Mouse (Mus musculus) megakaryocyte, embryonic 14.5 days (primary cell): ENCODE measurements at regions not wholly inside any gene's neighbourhood (a gene's known extent, or its start where the extent isn't known, plus 50 kb on each side); places are given as distances from the start of the nearest gene placed in this dataset.

Source experiments
- FLI1 ChIP-seq: IDR thresholded peaks from 2 replicates; pipeline ENCODE4 v1.6.1; 2012; ENCODE audit warnings: low read length, inconsistent platforms, mixed read lengths
- GATA1 ChIP-seq: IDR thresholded peaks from 3 replicates; pipeline ENCODE4 v1.6.1; 2012; ENCODE audit warnings: mixed read lengths, low read length, inconsistent platforms, borderline replicate concordance

DNA sequence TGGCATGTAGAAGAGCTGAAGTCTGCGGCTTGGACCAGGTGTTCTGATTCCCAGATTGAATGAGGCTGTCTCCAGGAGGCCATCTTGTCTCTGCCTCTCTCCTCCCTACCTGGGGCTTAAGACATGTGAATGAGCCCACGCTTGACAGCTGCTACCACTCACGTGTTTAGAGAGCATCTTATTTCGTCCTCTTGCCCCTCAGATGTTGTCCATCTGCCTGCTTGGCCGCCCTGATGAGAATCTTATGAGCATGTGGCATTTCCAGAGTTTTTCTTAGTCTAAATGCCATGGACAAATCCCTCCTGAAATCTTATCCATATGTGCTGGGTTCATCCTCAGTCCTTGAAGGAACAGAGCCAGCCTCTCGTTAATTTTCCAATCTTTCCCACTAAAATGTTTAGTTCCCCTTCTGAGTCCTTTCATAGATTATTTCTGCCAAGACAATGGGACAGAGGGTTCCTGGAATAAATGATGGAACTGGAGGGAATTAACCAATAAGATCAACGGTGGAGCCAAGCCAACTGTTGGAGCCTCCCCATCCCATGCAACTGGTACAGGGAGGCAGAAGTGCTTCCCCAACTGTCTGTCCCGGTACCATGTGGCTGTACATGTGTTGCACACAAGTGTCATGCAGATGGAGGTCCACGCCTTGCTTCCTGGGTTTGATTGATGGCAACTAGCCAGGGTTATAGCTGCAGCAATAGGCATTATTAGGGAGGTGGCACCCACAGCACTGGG is 89.2 kb upstream of the Irf2bp2 start:
- TF ChIP-seq GATA1 (no peak), FLI1 (no peak)
